21 mouse cellular contexts compared by ENCODE assay signal in genomic region chr12:116205726-116206125, GRCm38 (mm10). TPM values are rescaled to one million over a fixed set of nuclear protein-coding genes. Genes with fewer than 3 reads are reported as not detected.
DNase-seq lines count a peak whose midpoint lies in the region; ATAC-seq lines count a peak whose summit lies in the region.
"Had no signal": no experiment of that assay in that cellular context is flagged by ENCODE, and none has a peak within 500 bp of the region (broad histone marks: within the 10 kb centered on the region; RNA-seq: fewer than 3 reads in every experiment).

No protein-coding gene starts in this region.

- H3K4me2 ChIP-seq in stomach, embryonic 16.5 days (ENCODE audit: low read depth, low read length): no peak overlapping the region
- H3K4me2 ChIP-seq: heart, embryonic 11.5 days; hindbrain, embryonic 13.5 days; limb, embryonic 13.5 days; liver, embryonic 13.5 days; lung, embryonic 15.5 days had no signal

- H3K36me3 ChIP-seq in stomach, embryonic 16.5 days (ENCODE audit: control insufficient read depth, insufficient read depth, low read length): peaks cover 4% of the 10 kb centered on the region; the same call in 1 of the 2 replicates
- H3K36me3 ChIP-seq in embryonic facial prominence, embryonic 10.5 days (replicated peaks): peaks cover 19% of the 10 kb centered on the region
- H3K36me3 ChIP-seq: liver, embryonic 13.5 days had no signal

- no peaks in the 10 kb centered on the region for H3K27me3 ChIP-seq in stomach, embryonic 16.5 days (ENCODE audit: control insufficient read depth, insufficient read depth, low read length)
- no peaks in the 10 kb centered on the region for H3K27me3 ChIP-seq in embryonic facial prominence, embryonic 10.5 days (replicated peaks; ENCODE audit: low read depth, poor library complexity, severe bottlenecking)
- H3K27me3 ChIP-seq: hindbrain, embryonic 13.5 days; limb, embryonic 13.5 days; liver, embryonic 13.5 days; lung, embryonic 15.5 days had no signal

- no peak overlapping the region for H3K9ac ChIP-seq in stomach, embryonic 16.5 days (ENCODE audit: low read length)
- H3K9ac ChIP-seq: hindbrain, embryonic 13.5 days; limb, embryonic 13.5 days; liver, embryonic 13.5 days; lung, embryonic 15.5 days had no signal

- peak; percentile 52; the same call in 1 of the 2 replicates for ATAC-seq in stomach, embryonic 16.5 days (ENCODE audit: insufficient read depth, low FRiP score)
- ATAC-seq: inflammation-experienced regulatory T-cells, adult 6 months had no signal

- H3K9me3 ChIP-seq in stomach, embryonic 16.5 days (replicated peaks; ENCODE audit: control insufficient read depth, low read length): no peaks in the 10 kb centered on the region
- H3K9me3 ChIP-seq in embryonic facial prominence, embryonic 10.5 days: no peaks in the 10 kb centered on the region
- H3K9me3 ChIP-seq: hindbrain, embryonic 13.5 days; limb, embryonic 13.5 days; liver, embryonic 13.5 days; lung, embryonic 15.5 days had no signal

- no peak overlapping the region for H3K4me3 ChIP-seq in stomach, embryonic 16.5 days (replicated peaks; ENCODE audit: low read length)
- H3K4me3 ChIP-seq in embryonic facial prominence, embryonic 10.5 days: no peak overlapping the region
- H3K4me3 ChIP-seq: hindbrain, embryonic 13.5 days; limb, embryonic 13.5 days; liver, embryonic 13.5 days; lung, embryonic 15.5 days had no signal

- peak; percentile 61 for DNase-seq in heart, adult 11 months
- no peak for DNase-seq in heart, adult 18-20 months
- DNase-seq in right cerebral cortex, adult 18-20 months: peak; percentile 22
- DNase-seq in right cerebral cortex, postnatal 25 days: no peak
- peak; percentile 27 for DNase-seq in fibroblast of lung, adult 2 months (ENCODE audit: low read depth)
- no peak for DNase-seq in gastrocnemius, adult 18-20 months (ENCODE audit: low spot score)
- no peak for DNase-seq in embryonic facial prominence, embryonic 10.5 days (ENCODE audit: low spot score)
- DNase-seq: adrenal gland, postnatal 14 days; B cell, adult 2 months; cerebellum, adult 11 months; cerebellum, postnatal 10 days; heart, postnatal 14 days; layer of hippocampus, postnatal 36 days; liver, embryonic 13.5 days; thymus, postnatal 14 days had no signal

- 0 out of 2 replicates have a peak, but pooled peaks cover 3% of the 10 kb centered on the region for H3K4me1 ChIP-seq in stomach, embryonic 16.5 days (ENCODE audit: control insufficient read depth, insufficient read depth, low read length)
- H3K4me1 ChIP-seq in embryonic facial prominence, embryonic 10.5 days: peaks cover 6% of the 10 kb centered on the region; the same call in 1 of the 2 replicates
- H3K4me1 ChIP-seq: limb, embryonic 13.5 days; liver, embryonic 13.5 days; lung, embryonic 15.5 days had no signal

- WGBS in stomach, embryonic 16.5 days: 51% methylated on average over 3 of the region's 3 CpGs
- WGBS in embryonic facial prominence, embryonic 10.5 days: 89% methylated on average over 3 of the region's 3 CpGs

- H3K27ac ChIP-seq in stomach, embryonic 16.5 days (ENCODE audit: low read length): peak overlapping the region; percentile 83; the same call in 1 of the 2 replicates
- H3K27ac ChIP-seq in embryonic facial prominence, embryonic 10.5 days (replicated peaks): no peak overlapping the region
- H3K27ac ChIP-seq: hindbrain, embryonic 13.5 days; limb, embryonic 13.5 days; liver, embryonic 13.5 days; lung, embryonic 15.5 days had no signal

RNA-seq across cellular contexts. Expression of gene Wdr60, which starts 57.1 kb away (rescaled TPM):
- total RNA-seq in heart, adult 18-20 months (2021): 1 to 10 TPM; 1.7 to 2.5 TPM
- polyA plus RNA-seq in stomach, embryonic 16.5 days (2015; fragmentation: Nextera tagmentation; extraction: Ambion mirVana): 18.6 and 19.0 TPM in 2 replicates
- total RNA-seq in gastrocnemius, adult 18-20 months (2021): 10 to 100 TPM; 14.8 to 16.7 TPM
- polyA plus RNA-seq in embryonic facial prominence, embryonic 10.5 days (2016; fragmentation: Nextera tagmentation; extraction: Ambion mirVana): 19.1 and 20.2 TPM in 2 replicates

Comparison
In these comparisons a context has a peak if more than half of its experiments do, and no peak if none do; other contexts are left out.
1. DNase-seq: peak in heart, adult 11 months (single experiment), right cerebral cortex, adult 18-20 months (single experiment) and fibroblast of lung, adult 2 months (single experiment); none in heart, adult 18-20 months (0 of 2), right cerebral cortex, postnatal 25 days (single experiment), gastrocnemius, adult 18-20 months (single experiment) and embryonic facial prominence, embryonic 10.5 days (single experiment).
2. RNA of gene Wdr60, which starts 57.1 kb away (total RNA-seq): 14.8 to 16.7 TPM in gastrocnemius, adult 18-20 months; 1.7 to 2.5 TPM in heart, adult 18-20 months; every median in the first group is over 4 times any median in the second.